Mouse (Mus musculus): ENCODE measurements at regions not wholly inside any gene's neighbourhood (a gene's known extent, or its start where the extent isn't known, plus 50 kb on each side); places are given as distances from the start of the nearest gene placed in this dataset.

DNA sequence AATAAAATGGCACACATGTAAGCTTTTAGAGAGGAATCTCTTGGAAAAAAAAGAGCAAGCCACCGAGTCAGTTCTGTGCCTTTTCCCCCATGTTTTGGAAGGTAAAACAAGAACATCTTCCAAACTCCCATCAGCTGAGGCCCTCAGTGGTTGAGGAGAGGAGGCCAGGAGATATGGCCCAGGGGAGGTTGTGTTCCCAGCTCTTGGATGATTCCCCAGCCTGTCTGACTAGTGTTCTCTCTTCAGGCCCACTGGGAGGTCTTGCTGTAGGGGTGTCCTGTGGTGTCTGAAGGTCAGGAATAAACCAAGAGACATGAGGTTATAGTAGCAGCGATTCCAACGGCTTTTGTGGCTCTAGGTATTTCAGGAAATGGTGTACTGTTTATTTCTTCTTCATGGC is 643.2 kb downstream of the Rnf144a start:
- peak in 1 of 2 experiments; percentile 62 for DNase-seq

GRCm38 (mm10) chr12:25768644-25769043 is 646.4 kb downstream of the Rnf144a start:
- no peak for DNase-seq

- DNase-seq: no peak
Measured at GRCm38 (mm10) chr12:25763061-25763460, 652.0 kb downstream of the Rnf144a start.

DNA sequence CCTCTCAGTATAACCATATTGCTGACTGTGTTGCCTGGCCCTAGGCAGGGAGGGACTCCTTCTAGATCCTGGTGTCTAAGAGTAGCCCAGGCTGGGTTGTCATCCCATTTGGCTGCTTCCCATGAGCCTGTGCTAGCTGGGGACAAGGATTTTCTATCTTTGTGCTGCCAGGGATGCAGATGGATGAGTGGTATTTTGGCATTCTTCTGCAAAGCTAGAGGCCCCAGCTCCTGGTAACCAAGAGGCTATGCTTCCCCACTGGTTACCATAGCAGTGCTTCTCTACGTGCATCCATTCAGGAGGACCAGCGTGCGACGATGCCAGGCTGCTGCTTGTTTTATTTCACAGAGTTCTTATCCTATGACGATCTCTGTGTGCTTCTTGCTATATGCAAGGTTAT is 658.0 kb downstream of the Rnf144a start:
- DNase-seq: no peak

DNA sequence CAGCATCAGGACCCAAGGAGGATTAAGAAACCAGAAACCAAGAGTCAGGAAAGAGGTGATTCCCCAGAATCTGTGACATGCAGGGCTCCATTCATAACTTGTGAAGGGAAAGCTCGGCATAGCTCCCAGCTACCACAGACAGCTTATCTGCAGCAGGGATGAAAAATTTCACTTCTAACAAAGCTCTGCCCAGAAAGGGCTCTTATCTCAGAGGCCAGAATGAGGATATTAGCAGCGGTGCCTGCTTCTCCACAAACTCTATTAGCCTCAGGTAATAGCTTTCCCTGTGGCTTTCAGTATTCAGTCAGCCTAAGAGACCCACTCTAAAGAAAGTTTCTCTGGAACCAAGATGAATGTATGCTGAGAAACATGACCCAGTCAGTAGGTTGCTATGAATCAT is 636.9 kb upstream of the Id2 start:
- DNase-seq: no peak

DNA sequence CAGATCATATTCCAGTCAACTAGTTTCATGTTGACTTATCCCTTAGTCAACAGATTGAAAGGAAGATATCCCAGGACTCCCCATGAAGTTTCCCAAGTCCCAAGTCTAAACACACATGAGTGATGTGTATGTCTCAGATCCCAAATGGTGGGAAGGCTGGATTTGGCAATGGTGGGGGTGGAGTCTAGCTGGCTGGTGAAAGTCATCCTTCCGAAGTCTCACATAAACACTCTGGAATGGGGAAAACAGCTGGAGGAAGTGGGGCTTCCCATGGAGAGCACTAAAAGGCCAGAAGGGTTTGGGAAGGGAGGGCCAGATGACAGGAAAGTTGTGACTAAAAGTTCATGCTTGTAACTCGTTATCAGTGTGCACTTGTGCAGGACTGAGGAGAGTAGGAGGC is 628.8 kb upstream of the Id2 start:
- peak; percentile 3 to 25 for DNase-seq

- no peak for DNase-seq
Measured at GRCm38 (mm10) chr12:25711186-25711585, 614.2 kb upstream of the Id2 start.

GRCm38 (mm10) chr12:25703023-25703400 is 606.1 kb upstream of the Id2 start:
- DNase-seq: no peak

GRCm38 (mm10) chr12:25702176-25703022 is 605.5 kb upstream of the Id2 start:
- DNase-seq: no peak

GRCm38 (mm10) chr12:25687063-25687462 is 590.1 kb upstream of the Id2 start:
- DNase-seq: no peak

GRCm38 (mm10) chr12:25676631-25677030 is 579.7 kb upstream of the Id2 start:
- no peak for DNase-seq

DNA sequence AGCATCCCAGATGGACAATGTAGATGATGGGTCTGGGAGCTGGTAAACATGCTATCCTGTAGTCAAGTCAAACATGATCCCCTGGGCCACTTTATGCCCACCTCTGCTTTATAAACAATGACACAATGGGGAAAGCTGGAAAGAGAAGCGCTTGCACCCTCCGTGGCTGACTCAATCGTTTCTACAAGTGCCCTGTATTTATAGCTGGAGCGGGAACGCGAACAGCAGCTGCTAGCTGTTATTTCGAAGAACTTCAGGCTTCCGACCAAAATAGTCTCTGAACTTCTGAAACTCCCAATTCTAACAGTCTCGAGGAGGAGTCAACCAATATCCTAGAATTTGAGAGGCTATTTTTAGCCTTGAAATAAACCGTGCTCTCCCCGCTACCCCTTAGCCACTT is 571.4 kb upstream of the Id2 start:
- DNase-seq: no peak

DNA sequence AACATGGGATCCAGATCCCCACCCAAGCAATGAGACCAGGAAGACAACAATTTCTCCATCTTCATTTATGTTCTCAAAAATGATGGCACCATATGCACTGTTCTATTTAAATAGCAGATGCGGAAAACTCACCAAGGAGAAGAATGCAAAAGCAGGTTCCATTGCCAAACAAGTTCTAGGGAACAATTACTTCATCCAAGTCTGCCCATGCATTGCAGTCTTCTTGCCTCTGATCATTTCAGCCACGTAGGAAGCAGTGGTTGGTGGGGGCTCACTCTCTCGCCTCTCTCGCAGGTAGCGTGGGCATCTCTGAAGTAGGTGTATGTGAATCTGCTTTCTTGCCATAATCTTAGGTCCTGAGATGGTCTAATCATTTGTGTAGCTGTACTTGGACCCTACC is 557.5 kb upstream of the Id2 start:
- no peak for DNase-seq

- no peak for DNase-seq
Measured at GRCm38 (mm10) chr12:25650237-25650636, 553.3 kb upstream of the Id2 start.

DNA sequence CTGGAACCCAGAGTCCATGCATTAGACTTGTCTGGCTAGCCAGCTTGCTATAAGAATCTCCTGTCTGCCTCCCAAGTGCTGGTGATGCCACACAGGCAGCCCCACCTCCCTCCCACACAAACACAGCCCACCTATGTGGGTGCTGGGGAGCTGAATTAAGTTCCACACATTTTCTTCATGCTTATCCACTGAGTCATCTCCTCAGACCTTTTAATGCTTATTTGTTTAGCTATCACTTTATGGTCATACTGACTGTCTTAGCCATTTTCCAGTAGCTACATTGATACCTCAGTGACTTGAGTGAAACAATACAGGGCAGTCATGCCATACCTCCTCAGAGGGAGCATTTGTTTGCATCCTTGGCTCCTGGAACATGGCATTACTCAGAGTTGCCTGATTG is 531.1 kb upstream of the Id2 start:
- DNase-seq: no peak

DNA sequence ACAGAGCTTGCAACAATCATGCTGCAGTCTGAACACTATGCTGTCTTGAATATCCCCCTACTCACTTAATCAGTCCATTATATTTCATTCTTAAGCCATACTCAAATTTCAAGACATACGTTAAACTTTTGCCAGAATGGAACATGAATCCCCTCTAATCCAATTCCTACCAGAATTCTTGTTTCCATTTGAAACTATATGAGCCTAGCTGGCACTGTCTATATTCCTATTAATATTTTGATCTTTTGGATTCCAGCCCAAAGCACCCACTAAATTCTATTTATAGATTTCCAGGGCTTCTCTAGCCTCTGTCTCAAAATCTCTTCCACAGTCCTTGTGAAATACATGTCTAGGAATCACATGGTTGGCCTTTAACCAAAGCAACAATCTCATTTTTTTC is 528.9 kb upstream of the Id2 start:
- no peak for DNase-seq

DNA sequence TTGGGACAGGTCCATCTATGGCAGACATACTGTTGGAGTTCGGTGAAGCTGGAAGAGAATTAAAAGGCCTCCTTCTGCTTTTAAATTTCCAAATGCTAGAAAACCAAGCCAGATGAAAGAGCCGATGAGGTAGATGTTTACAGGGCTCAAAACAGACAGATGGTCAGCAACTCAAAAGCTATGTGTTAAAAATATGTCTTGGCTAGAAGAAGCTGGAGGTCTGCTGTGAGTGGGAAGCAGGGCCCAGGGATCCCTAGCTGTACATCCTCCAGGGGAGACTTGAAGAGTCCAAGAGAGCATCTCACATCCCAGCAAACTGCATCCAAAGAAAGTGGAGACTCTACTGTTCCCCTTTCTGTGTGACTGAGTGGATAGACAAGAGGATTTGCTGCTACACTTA is 526.5 kb upstream of the Id2 start:
- no peak for DNase-seq

DNA sequence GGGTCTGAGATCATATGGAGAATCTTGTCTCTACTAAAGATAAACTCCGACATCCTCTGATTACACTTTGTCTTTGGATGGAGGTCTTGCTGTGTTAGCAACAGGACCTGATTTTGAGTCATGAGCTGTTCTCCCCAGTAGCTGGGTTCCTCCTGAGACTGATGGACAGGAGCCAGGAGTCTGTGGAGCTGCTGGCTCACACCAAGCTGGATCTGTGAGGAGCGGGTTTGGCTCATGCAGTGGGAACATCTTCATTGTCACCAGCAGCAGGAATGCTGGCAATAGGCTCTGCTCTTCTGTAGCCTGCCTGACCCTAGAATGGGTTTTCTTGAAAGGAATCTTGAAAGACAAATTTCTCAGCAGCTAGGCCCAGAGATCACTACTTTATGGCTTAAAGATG is 524.2 kb upstream of the Id2 start:
- DNase-seq: no peak

DNA sequence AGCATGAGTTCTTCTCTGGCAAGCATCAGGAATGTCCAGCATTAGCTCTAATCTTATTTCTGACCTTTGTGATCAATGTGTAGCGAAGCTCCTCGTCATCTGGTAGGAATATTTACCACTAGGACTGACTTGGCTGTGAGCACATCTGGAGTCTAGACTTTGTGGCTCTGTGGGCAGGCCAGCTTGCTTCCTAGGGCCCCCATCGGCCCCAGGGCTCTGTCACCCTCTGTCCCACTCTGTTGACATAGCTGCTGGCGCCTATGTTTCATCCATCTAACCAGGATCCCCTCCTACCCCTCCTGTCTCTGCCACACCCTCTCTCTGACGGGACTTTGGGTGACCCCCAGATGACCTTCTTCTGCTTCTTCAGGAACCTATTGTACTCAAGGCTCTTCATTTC is 520.6 kb upstream of the Id2 start:
- DNase-seq: no peak

GRCm38 (mm10) chr12:25615377-25615776 is 518.4 kb upstream of the Id2 start:
- DNase-seq: no peak

DNA sequence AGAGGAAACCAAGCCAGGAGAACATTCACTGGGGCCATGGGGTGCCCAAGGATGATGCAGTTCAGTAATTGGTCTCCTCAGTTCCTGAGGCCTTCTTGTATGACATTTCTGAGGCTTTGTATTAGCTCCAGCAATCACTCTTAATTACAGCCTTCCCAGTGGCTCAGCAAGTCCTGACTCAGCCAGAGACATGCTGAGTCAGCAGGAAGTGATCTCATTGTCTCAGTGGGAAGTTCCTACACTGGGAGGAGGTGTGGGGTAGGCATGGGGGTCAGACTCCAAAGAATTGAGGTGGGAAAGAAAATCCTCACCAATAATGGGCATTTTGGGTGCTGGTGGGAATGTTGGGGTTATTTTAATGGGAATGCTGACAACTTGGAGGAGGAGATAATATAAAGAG is 516.5 kb upstream of the Id2 start:
- no peak for DNase-seq

GRCm38 (mm10) chr12:25609045-25609444 is 512.1 kb upstream of the Id2 start:
- peak; percentile 50 to 59 for DNase-seq

GRCm38 (mm10) chr12:25605396-25605795 is 508.5 kb upstream of the Id2 start:
- DNase-seq: peak in 1 of 2 experiments; percentile 16

- DNase-seq: no peak
Measured at GRCm38 (mm10) chr12:25590262-25590661, 493.3 kb upstream of the Id2 start.

- DNase-seq: peak in 1 of 2 experiments; percentile 23
Measured at GRCm38 (mm10) chr12:25585746-25586145, 488.8 kb upstream of the Id2 start.

All from heart, adult 18-20 months (tissue).